Mouse (Mus musculus) stomach, embryonic 14.5 days (tissue): ENCODE results near the gene Sirt1. TPM values are rescaled to one million over a fixed set of nuclear protein-coding genes. Genes with fewer than 3 reads are reported as not detected.

Source experiments
- ATAC-seq: fragments of 200-750 bp; cut with Nextera tagmentation; 2 replicates; pipeline ENCODE4 v1.8.0; 2017; ENCODE audit warnings: low read depth, moderate TSS enrichment; ENCODE audit not compliant: insufficient number of reproducible peaks, insufficient read depth, low FRiP score
- H3K27ac ChIP-seq: fragments of 300-500 bp; sonication (generic); 2 replicates; pipeline ENCODE4 v1.5.1; 2014; ENCODE audit warnings: mild to moderate bottlenecking, low read length, moderate library complexity, mixed read lengths
- H3K27me3 ChIP-seq: fragments of 300-500 bp; sonication (generic); 2 replicates; pipeline ENCODE4 v1.6.1; 2014; ENCODE audit warnings: low read length, control low read depth, mixed read lengths; ENCODE audit not compliant: control insufficient read depth, insufficient read depth
- H3K36me3 ChIP-seq: fragments of 300-500 bp; sonication (generic); 2 replicates; pipeline ENCODE4 v1.6.1; 2014; ENCODE audit warnings: mild to moderate bottlenecking, control low read depth, low read length, moderate library complexity, mixed read lengths; ENCODE audit not compliant: control insufficient read depth, insufficient read depth
- H3K4me1 ChIP-seq: fragments of 300-500 bp; sonication (generic); 2 replicates; pipeline ENCODE4 v1.6.1; 2014; ENCODE audit warnings: low read length, control low read depth, mixed read lengths; ENCODE audit not compliant: control insufficient read depth, insufficient read depth
- H3K4me2 ChIP-seq: fragments of 300-500 bp; sonication (generic); replicated peaks from 2 replicates; pipeline ENCODE4 v1.6.1; 2014; ENCODE audit warnings: low read depth, low read length, control low read depth
- H3K4me3 ChIP-seq: fragments of 300-500 bp; sonication (generic); 2 replicates; pipeline ENCODE4 v1.5.1; 2014; ENCODE audit warnings: low read depth, low read length, control low read depth
- H3K9ac ChIP-seq: fragments of 300-500 bp; sonication (generic); replicated peaks from 2 replicates; pipeline ENCODE4 v1.6.1; 2014; ENCODE audit warnings: low read depth, mild to moderate bottlenecking, control low read depth, low read length, moderate library complexity, mixed read lengths
- H3K9me3 ChIP-seq: fragments of 300-500 bp; sonication (generic); 2 replicates; pipeline ENCODE4 v1.6.1; 2016; ENCODE audit warnings: low read depth, low read length, control low read depth; ENCODE audit not compliant: control insufficient read depth
- WGBS: fragments of 180-500 bp; shearing (Covaris S2); extraction: QIAGEN DNeasy Blood & Tissue Kit; methylation state at CpG from one replicate; pipeline ENCODE4 v1.1.7; 2014; 5-methylcytosine and 5-hydroxymethylcytosine counted together
- polyA plus RNA-seq: library from polyadenylated mRNA; unstranded; fragments of >200 nt; fragmentation: Nextera tagmentation; extraction: Ambion mirVana; gene quantifications from 2 replicates; pipeline ENCODE4 v1.2.1, GENCODE M21; 2014

Gene Sirt1
- polyA plus RNA-seq, 1 experiment from 2014 or later, result 8.1 TPM

DNA sequence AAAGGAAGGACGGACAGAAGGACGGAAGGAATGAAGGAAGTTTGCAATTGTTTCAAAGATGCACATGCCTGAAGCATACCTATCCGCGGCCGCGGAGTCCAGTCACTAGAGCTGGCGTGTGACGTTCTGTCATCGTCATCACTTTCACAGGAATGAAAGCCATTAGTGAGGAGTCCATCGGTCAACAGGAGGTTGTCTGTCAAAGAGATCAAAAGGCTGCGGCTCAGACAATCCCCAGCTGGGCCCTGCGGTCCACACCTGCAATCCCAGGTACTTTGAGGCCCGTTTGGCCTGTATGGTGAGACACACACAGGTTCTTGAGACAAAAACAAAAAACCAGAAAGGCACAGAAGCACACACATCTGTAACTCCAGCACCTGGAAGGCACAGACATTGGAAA is 44.6 kb downstream of the Sirt1 start:
- ATAC-seq, result no peak
- Histone ChIP-seq H3K27ac (no peak overlapping the region), H3K9ac (no peak overlapping the region), H3K4me1 (peaks cover 11% of the 10 kb centered on the region; the same call in 1 of the 2 replicates), H3K36me3 (peaks cover 12% of the 10 kb centered on the region; the same call in 1 of the 2 replicates), H3K27me3 (no peaks in the 10 kb centered on the region), H3K4me3 (peak overlapping the region; percentile 55), H3K4me2 (peak overlapping the region; percentile 75), H3K9me3 (no peaks in the 10 kb centered on the region)
- 53% methylated on average over 13 of the region's 13 CpGs for WGBS

DNA sequence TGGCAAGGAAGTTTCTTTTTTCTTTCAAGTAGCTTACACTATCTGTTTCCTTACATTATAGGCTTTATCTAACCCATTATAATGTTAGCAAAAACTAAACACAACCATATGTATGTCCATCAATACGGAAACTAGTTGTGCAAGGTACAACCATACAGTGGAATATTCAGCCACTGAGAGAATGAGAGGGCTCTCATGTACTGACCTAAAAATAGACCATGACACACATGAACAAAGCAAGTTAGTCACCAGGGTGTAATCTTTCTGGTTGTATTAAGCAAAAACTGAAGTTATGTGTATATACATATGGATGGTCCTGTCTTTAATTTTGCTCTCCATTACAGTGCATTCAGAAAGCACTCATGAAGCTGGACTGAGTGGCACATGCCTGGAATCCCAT is 54.4 kb downstream of the Sirt1 start:
- no peak overlapping the region for H3K4me3 ChIP-seq
- no peak overlapping the region for H3K27ac ChIP-seq
- no peaks in the 10 kb centered on the region for H3K9me3 ChIP-seq
- no peaks in the 10 kb centered on the region for H3K27me3 ChIP-seq
- H3K9ac ChIP-seq, result no peak overlapping the region
- ATAC-seq, result no peak
- no peaks in the 10 kb centered on the region for H3K4me1 ChIP-seq
- WGBS, result 92% methylated on average over 1 of the region's 1 CpGs
- H3K4me2 ChIP-seq, result no peak overlapping the region
- peaks cover 50% of the 10 kb centered on the region for H3K36me3 ChIP-seq

DNA sequence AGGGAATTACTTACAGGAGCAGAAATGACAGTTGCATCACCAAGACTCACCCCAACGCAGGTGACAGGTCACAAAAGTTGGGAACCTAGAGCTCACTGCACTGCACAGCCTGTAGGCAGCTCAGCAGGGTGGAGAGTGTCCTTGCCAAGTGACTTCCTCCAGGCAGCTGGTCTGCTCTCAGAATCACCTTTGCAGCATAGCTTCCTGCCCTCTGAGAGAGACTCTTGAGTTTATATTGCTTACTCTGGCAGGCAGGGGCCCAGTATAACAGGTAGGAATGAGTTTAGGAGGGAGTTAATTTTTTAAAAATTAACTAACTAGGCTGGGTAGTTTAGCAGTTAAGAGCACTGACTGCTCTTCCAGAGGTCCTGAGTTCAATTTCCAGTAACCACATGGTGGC is 67.8 kb downstream of the Sirt1 start:
- H3K27ac ChIP-seq, result no peak overlapping the region
- H3K4me2 ChIP-seq, result no peak overlapping the region
- no peak for ATAC-seq
- no peak overlapping the region for H3K4me3 ChIP-seq
- H3K9me3 ChIP-seq, result no peaks in the 10 kb centered on the region
- H3K27me3 ChIP-seq, result no peaks in the 10 kb centered on the region
- H3K36me3 ChIP-seq, result peaks cover 55% of the 10 kb centered on the region
- no peak overlapping the region for H3K9ac ChIP-seq
- WGBS, result 97% methylated on average over 1 of the region's 1 CpGs
- no peaks in the 10 kb centered on the region for H3K4me1 ChIP-seq

DNA sequence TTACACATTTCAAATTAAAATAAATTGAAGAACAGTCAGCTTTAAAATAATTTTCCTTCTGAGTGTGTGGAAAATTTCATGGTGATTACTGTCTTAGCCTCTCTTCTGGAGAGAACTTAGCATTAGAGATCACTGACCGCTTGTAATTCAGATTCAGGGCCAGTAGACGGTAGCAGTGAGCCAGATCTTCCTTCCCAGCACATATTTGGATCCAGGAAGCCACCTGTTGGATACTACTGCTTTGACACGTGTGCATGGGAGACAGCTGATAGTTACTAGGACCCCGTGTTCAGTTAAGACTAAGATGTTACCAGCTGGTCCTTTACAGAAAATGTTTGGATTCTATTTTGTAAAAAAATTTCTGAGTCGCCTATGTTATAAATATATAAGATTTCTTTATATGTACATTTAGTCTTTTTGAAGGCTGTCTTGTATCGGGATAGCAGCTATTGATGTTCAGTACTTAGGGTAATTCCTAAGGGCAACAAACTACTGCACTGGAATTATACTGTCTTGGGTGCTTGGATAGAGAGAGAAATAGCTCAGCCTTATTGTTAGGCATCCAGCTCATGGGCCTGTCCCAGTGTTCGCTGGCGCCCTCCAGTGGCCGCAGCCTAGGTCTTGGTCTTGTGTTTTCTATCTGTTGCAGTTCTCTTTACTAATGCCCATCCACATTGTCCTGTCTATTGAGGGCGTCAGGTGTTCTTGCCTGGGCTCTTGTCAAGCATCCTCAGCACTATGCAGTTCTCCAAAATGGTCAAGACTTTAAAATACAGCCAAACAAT is 72.7 kb downstream of the Sirt1 start:
- H3K4me3 ChIP-seq, result no peak overlapping the region
- no peak overlapping the region for H3K4me2 ChIP-seq
- H3K9me3 ChIP-seq, result no peaks in the 10 kb centered on the region
- ATAC-seq, result peak; percentile 28; the same call in 1 of the 2 replicates
- no peaks in the 10 kb centered on the region for H3K27me3 ChIP-seq
- 41% methylated on average over 10 of the region's 10 CpGs for WGBS
- no peak overlapping the region for H3K27ac ChIP-seq
- H3K9ac ChIP-seq, result no peak overlapping the region
- no peaks in the 10 kb centered on the region for H3K4me1 ChIP-seq
- H3K36me3 ChIP-seq, result peaks cover 37% of the 10 kb centered on the region

DNA sequence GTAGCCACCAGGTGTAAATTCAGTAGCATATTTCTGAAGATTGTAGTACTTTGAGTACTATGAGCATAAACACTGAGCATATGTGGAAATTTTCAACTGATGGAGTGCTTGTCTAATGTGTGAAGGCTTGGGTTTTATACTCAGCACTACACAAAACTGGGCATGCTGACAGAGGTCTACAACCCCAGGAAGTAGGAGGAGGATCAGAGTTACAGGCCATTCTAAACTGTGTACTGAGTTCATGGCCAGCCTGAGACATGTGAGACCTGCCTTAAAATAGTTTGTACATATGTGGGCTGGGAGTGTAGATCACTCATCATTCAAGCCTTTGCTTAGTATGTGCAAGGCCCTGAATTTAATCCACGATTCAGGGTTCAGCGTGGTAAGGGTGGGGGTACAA is 79.1 kb downstream of the Sirt1 start:
- Histone ChIP-seq H3K9me3 (no peaks in the 10 kb centered on the region), H3K27ac (no peak overlapping the region), H3K36me3 (peaks cover 28% of the 10 kb centered on the region), H3K4me2 (no peak overlapping the region), H3K9ac (no peak overlapping the region), H3K4me1 (no peaks in the 10 kb centered on the region), H3K27me3 (no peaks in the 10 kb centered on the region), H3K4me3 (no peak overlapping the region)
- 94% methylated on average over 2 of the region's 2 CpGs for WGBS
- no peak for ATAC-seq

DNA sequence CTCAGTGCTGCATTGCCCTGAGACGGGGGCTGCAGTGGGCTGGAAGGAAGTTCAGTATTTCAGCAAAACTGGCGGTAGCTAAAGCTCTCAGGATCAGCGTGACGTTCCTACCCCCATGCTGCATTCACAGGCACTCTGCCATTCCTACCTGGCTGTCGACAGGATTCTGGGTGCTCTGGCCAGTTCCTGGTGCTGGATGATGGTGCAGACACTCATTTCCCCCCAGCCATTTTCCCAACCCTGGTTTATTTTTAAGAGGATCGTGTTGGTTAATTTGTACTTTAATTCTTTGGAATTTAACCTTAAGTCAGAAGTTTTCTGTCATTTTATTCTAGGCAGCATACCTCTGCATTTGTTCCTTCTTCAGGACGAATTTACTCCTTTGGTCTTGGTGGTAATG is 98.7 kb downstream of the Sirt1 start:
- no peak overlapping the region for H3K4me3 ChIP-seq
- ATAC-seq, result no peak
- no peaks in the 10 kb centered on the region for H3K27me3 ChIP-seq
- no peak overlapping the region for H3K27ac ChIP-seq
- no peaks in the 10 kb centered on the region for H3K9me3 ChIP-seq
- H3K4me2 ChIP-seq, result no peak overlapping the region
- peaks cover 28% of the 10 kb centered on the region for H3K36me3 ChIP-seq
- 93% methylated on average over 7 of the region's 7 CpGs for WGBS
- no peaks in the 10 kb centered on the region for H3K4me1 ChIP-seq
- H3K9ac ChIP-seq, result no peak overlapping the region

DNA sequence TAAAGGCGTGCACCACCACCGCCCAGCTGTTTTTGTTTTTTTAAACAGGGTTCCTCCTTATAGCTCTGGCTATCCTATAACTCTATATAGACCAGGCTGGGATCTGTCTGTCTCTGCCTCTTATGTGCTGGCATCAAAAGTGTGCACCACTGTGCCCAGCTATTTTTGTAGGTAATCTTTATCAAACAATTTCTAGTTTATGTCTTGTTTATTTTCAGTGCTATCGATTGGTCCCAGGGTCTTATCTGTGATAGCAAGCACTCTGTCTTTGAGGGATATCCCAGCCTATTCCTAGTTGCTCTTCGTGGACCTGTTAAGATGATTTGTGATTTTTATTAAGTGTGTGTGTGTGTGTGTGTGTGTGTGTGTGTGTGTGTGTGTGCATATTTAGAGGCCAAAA is 99.1 kb downstream of the Sirt1 start:
- peaks cover 24% of the 10 kb centered on the region for H3K36me3 ChIP-seq
- H3K4me3 ChIP-seq, result no peak overlapping the region
- H3K4me2 ChIP-seq, result no peak overlapping the region
- no peaks in the 10 kb centered on the region for H3K27me3 ChIP-seq
- WGBS, result 86% methylated on average over 4 of the region's 4 CpGs
- ATAC-seq, result no peak
- H3K9ac ChIP-seq, result no peak overlapping the region
- no peaks in the 10 kb centered on the region for H3K9me3 ChIP-seq
- no peaks in the 10 kb centered on the region for H3K4me1 ChIP-seq
- no peak overlapping the region for H3K27ac ChIP-seq

DNA sequence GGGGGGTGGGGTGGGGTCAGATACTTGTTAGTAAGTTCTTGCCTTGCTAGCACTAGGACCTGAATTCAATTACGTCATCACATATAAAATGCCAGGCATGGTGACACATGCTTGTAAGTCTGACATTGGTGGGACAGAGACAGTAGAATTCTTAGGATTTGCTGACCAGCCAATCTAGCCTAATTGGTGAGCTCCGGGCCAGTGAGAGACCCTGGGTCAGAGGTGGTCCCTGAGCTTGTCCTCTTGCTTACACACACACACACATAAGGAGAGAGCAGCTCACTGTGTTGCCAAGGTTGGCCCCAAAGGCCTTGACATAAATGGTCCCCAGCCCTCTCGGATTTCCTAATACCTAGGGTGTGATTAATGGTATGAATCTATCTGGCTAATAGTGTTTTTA is 101.7 kb downstream of the Sirt1 start:
- H3K36me3 ChIP-seq, result peaks cover 24% of the 10 kb centered on the region
- no peaks in the 10 kb centered on the region for H3K4me1 ChIP-seq
- no peaks in the 10 kb centered on the region for H3K9me3 ChIP-seq
- ATAC-seq, result no peak
- no peaks in the 10 kb centered on the region for H3K27me3 ChIP-seq
- H3K27ac ChIP-seq, result no peak overlapping the region
- WGBS, result 90% methylated on average over 3 of the region's 3 CpGs
- no peak overlapping the region for H3K4me2 ChIP-seq
- no peak overlapping the region for H3K4me3 ChIP-seq
- H3K9ac ChIP-seq, result no peak overlapping the region

DNA sequence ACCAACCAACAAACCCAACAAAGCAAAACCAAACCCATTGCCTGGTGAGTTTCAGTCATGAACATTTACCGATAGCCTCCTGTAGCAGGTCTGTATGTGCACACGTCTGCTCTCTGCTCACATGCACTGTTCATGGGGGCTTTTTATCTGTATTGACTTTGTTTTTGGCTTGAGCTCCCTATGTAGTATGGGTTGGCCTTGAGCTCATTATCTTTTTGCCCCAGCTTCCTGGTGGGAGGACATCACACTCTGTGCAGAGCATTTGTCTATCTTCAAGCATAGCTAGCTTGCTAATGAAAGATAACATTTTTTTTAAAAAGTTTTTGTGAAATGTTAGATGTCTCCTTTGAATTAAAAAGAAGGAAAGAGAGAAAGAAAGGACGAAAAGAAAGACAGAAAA is 104.5 kb downstream of the Sirt1 start:
- ATAC-seq, result peak; percentile 46; the same call in 1 of the 2 replicates

More for the DNA sequence above, 104.5 kb downstream of the Sirt1 start:
- Histone ChIP-seq H3K4me1 (no peaks in the 10 kb centered on the region), H3K4me2 (no peak overlapping the region), H3K27ac (no peak overlapping the region), H3K4me3 (no peak overlapping the region), H3K36me3 (peaks cover 27% of the 10 kb centered on the region), H3K9ac (no peak overlapping the region), H3K27me3 (no peaks in the 10 kb centered on the region), H3K9me3 (no peaks in the 10 kb centered on the region)
- WGBS, result 89% methylated on average over 3 of the region's 3 CpGs
